Mouse (Mus musculus): Measurements from ENCODE around the gene Fkbp7.

DNA sequence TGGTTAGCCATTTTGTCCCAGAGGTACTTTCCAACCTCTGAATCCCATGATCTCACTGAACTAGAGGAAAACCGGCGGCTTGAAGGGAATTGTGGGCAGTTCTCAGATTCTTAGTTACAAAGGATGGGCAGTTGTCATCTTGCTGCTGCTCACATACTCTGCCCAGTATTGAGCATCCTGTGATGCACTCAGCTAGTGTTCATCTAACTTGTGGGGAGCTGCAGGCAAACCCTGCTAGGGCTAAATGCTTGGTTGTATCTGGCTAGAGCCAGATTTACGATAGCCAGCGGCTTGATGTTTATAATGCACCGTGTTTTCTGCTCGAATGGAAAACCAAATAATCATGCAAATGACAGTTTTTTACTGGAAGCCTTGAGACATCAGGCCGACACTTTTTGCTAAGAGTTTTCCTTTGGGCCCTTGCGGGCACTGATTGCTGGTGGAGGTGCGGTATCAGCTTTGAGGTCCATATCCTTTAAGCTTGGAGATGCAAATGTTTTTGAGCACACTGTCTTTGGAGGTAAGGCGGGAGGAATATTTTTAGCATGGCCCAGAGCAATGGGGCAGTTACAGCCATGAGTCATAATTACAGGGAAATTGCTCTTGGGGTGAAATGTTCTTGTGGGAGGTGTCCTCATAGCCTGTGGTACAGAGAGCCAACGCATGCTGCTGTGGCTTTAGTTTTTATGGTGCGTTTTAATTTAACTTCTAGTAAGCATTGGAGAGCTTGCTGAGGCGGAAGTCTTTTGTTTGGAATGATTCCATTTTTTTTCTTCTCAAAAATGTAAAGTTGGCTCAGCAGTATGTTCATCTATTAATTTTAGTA is 3.7 kb upstream of the Fkbp7 start:
- TF ChIP-seq CTCF (IDR thresholded peaks at IDR 0.05; ENCODE audit: borderline replicate concordance, extremely low read depth, insufficient read depth, insufficient read length) (no peak), POLR2A (IDR thresholded peaks at IDR 0.05; ENCODE audit: borderline replicate concordance, extremely low read depth, insufficient read depth, insufficient read length, poor library complexity, severe bottlenecking) (no peak)
